Mouse (Mus musculus): ENCODE results near the gene Zic1. TPM values are rescaled to one million over a fixed set of nuclear protein-coding genes. Genes with fewer than 3 reads are reported as not detected.

Zic1 gene
- polyA plus RNA-seq, 1 experiment from 2014 or later, result not detected

DNA sequence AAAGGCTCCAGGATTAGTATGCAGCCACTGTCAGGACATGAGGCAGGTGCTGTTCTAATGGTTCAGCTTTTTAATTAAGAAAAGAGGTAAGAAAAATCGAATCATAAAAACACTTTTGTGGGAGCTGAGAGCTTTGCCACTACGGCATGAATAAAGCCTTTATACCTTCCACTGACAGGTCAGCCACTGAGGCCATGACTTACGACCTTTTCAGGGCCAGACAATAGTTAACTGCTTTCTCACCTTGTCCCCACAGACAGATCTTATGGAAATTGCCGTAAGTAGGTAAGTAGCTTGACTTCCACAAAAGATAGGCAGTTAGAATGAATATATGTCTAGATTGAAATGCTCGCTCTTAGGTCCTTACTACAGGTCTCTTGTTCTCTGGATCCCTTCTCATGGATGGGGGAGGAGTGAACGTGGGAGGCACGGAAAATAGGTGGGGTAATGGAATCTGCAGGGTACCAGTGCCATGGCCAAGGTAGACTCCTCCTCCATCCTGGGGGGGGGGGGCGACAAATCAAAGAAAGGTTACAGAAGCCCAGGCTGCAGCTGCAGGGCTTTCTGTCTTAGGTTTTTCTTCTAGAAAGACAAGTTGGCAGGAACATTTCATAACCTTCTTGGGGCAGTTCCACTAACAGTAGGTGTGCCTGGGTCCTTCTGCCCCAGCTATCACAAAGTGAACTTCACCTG lies 27.9 kb upstream of the Zic1 start:
- H3K36me3 ChIP-seq, result no peaks in the 10 kb centered on the region
- no peak for ATAC-seq
- no peak overlapping the region for H3K4me3 ChIP-seq (replicated peaks)
- H3K4me1 ChIP-seq (replicated peaks), result no peaks in the 10 kb centered on the region
- H3K9me3 ChIP-seq, result no peaks in the 10 kb centered on the region
- no peak overlapping the region for H3K4me2 ChIP-seq (replicated peaks)
- no peak overlapping the region for H3K9ac ChIP-seq
- H3K27ac ChIP-seq, result no peak overlapping the region
- 3% methylated on average over 8 of the region's 8 CpGs for WGBS
- H3K27me3 ChIP-seq (replicated peaks), result peaks cover 88% of the 10 kb centered on the region

DNA sequence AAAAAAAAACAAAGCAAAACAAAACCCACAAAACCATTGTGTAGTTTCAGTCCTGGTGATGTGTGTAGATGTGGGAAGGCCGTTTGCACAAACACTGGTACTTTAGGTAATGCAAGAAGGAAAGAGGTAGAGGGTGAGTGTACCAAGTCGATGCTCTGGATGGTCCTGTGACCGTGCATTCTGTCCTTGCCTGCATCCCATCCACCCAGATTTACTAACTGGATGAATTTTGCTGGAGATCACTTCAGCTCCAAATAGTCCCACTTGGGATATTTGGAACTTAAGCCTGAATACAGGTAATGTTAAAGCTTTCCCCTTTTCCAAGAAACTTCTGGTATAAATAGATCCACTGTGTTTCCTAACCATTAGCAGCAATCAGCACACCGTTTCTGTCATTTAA lies 22.6 kb upstream of the Zic1 start:
- Histone ChIP-seq H3K27me3 (replicated peaks) (peaks cover 93% of the 10 kb centered on the region), H3K36me3 (no peaks in the 10 kb centered on the region), H3K9me3 (no peaks in the 10 kb centered on the region), H3K4me3 (replicated peaks) (no peak overlapping the region), H3K4me2 (replicated peaks) (no peak overlapping the region), H3K9ac (no peak overlapping the region), H3K4me1 (replicated peaks) (no peaks in the 10 kb centered on the region), H3K27ac (no peak overlapping the region)
- 3% methylated on average over 4 of the region's 4 CpGs for WGBS
- ATAC-seq, result no peak

DNA sequence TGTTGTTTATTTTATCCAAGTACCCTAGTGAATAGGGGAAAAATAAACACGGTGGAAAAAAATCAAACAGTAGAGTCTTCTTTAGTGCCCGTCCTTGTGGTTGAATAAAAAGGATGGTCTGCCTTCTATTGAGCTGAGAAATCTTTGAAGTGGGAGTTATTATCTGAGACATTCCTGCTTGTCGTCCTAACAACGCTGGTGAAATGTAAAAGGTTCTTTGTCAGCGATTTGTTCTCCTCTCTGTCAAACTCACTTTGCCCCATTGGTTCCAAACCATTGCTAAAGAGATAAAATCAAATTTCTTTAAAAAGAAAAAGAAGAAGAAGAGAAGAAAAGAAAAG lies 22.1 kb upstream of the Zic1 start:
- H3K4me1 ChIP-seq (replicated peaks), result no peaks in the 10 kb centered on the region
- WGBS, result under 1% methylated on average over 5 of the region's 5 CpGs
- H3K4me2 ChIP-seq (replicated peaks), result no peak overlapping the region
- H3K9me3 ChIP-seq, result no peaks in the 10 kb centered on the region
- no peak for ATAC-seq
- H3K27me3 ChIP-seq (replicated peaks), result peaks cover 96% of the 10 kb centered on the region
- no peaks in the 10 kb centered on the region for H3K36me3 ChIP-seq
- H3K4me3 ChIP-seq (replicated peaks), result no peak overlapping the region
- H3K9ac ChIP-seq, result no peak overlapping the region
- H3K27ac ChIP-seq, result no peak overlapping the region

DNA sequence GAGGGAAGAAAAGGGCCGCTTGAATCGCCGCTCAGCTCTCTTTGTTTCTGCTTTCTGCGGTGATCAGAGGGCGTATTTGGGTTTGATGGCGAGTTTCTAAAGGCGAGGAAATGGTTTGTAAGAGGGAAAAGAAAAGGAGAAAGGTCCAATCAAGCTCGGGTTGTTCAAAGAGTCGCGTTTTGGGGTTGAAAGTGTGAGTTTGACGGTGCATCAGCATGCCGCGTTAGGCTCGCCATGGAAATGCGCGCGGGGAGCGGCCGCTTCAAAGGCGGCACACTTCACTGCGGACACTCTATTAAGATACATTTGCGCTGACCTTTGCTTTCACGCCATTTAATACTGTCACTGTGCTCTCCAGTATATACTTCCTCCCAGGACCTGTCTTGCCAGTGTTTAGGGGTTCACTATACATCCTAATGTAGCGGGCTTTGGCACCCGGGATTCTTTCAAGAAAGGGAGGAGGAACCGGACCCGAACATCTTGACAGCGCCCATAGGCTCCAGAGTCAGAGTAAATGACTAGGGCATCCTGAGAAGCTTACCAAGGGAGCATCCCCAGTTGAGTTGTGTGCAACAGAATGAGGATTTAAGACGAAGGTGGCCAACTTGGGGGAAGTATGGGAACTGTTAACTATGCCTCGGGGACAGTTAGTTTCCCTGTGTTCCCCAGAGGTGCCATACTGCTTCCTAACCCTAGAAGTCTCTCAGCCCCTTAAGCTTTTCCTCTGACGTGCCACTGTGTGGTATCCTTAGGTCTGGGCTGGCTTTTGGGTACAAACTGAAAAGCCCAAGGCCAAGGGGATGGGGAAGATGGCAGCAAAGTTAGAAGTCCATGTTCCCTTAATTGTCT lies 21.5 kb upstream of the Zic1 start:
- no peak overlapping the region for H3K4me2 ChIP-seq (replicated peaks)
- H3K27ac ChIP-seq, result no peak overlapping the region
- no peaks in the 10 kb centered on the region for H3K9me3 ChIP-seq
- H3K4me1 ChIP-seq (replicated peaks), result no peaks in the 10 kb centered on the region
- no peak for ATAC-seq
- WGBS, result under 1% methylated on average over 31 of the region's 31 CpGs
- H3K27me3 ChIP-seq (replicated peaks), result peaks cover 98% of the 10 kb centered on the region
- H3K36me3 ChIP-seq, result no peaks in the 10 kb centered on the region
- no peak overlapping the region for H3K4me3 ChIP-seq (replicated peaks)
- H3K9ac ChIP-seq, result no peak overlapping the region

DNA sequence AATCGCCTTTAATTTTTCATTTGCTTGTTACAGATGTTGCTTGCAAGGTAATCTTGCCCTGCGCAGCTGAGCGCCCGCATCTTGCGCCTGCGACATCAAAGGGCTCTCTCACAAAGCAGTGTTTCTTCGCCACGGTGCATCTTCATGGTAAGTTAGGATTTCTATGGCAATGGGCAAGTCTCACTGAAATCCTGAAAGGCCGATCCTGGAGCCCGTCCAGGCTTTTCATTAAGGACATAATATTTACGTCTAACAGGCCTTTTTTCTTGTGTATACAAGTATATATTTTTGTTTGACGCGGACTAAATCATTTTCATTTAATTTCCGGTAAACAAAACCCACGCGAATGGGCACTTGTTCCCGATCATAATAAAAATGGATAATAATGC lies 20.9 kb upstream of the Zic1 start:
- ATAC-seq, result no peak
- H3K4me2 ChIP-seq (replicated peaks), result no peak overlapping the region
- H3K4me3 ChIP-seq (replicated peaks), result no peak overlapping the region
- no peaks in the 10 kb centered on the region for H3K9me3 ChIP-seq
- peaks cover 2% of the 10 kb centered on the region; the same call in 1 of the 2 replicates for H3K4me1 ChIP-seq (replicated peaks)
- WGBS, result 1% methylated on average over 17 of the region's 17 CpGs
- no peak overlapping the region for H3K27ac ChIP-seq
- no peaks in the 10 kb centered on the region for H3K36me3 ChIP-seq
- peaks cover 97% of the 10 kb centered on the region for H3K27me3 ChIP-seq (replicated peaks)
- H3K9ac ChIP-seq, result no peak overlapping the region

DNA sequence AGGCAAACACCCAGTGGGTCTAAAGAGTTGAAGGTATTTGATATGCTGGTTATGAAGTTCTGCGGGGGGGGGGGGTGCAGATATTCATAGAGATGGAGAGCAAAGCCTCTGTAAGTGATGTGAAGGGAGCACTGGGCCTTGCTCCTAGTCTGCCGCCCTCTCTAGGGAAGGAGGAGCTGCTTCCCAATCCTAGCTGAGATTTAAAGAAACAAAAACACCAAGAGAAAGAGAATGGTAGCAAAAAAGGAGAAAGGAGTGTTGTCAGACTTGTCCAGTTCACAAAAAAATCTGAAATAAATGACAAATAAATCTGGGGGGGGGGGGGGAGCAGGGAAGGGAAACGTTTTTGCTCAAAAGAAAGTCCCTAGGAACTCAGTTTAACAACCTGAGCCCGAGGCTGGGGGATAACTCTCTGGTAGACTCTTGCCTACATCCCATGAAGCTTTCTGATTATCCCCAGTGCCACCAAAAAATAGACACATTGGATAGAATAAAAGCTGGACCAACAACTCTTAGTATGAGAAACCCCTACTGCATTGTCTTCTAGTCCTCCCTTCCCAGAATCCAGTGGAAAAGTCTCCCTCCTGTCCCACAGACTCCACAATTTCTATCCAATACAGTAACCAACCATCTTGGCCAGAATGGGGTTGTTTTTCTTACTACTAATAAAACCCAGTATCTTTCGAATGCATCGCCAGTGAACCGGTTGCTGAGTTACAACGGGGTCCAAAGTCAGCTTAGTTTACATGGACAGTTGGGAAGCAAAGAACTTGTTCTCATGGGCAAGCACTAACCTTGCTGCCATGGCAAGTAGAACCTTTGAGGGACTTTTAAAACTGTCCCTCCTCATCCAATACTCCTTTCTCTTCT lies 20.2 kb upstream of the Zic1 start:
- Histone ChIP-seq H3K27ac (no peak overlapping the region), H3K9me3 (no peaks in the 10 kb centered on the region), H3K27me3 (replicated peaks) (peaks cover 95% of the 10 kb centered on the region), H3K9ac (no peak overlapping the region), H3K4me3 (replicated peaks) (no peak overlapping the region), H3K4me1 (replicated peaks) (peaks cover 7% of the 10 kb centered on the region; the same call in 1 of the 2 replicates), H3K4me2 (replicated peaks) (no peak overlapping the region), H3K36me3 (no peaks in the 10 kb centered on the region)
- ATAC-seq, result no peak
- 3% methylated on average over 8 of the region's 8 CpGs for WGBS

DNA sequence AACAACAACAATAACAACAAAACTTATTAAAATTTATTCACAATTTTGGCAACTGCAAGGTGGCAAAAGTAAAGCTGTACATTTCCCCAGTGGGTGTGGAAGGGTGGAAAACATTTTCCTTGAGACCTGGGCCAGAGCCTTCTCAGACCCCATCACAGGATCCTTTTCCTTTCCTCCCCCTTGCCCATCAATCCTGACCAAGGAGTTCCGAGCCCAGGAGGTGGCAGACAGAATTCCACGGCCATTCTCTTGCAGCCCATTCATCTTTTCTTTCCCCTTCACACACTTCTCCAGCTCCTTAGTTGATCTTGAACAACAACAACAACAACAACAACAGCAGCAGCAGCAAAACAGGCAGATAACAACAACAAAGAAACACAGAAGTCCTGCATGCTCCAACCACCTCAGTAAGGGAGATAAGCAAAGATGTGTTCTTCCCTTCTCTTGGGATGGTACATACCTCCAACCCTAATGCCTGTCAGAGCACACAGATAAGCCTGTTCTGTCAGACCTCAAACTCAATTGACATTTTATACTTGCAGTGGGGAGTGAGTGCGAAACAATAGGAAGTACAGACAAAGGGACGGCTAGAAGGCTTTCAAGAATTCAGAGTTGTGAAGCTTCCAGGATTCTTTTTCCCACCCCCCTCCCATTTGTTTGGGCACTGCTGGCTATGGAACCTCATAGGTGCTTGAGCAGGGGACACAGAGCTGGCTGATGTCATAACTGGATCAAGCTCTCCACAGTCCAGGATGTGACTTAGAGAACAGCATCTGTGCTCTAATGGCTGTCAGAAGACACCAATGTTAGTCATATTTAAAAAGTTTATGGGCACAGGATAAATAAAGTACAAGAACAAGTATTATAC lies 19.3 kb upstream of the Zic1 start:
- Histone ChIP-seq H3K9me3 (no peaks in the 10 kb centered on the region), H3K9ac (no peak overlapping the region), H3K27ac (no peak overlapping the region), H3K27me3 (replicated peaks) (peaks cover 95% of the 10 kb centered on the region), H3K4me2 (replicated peaks) (no peak overlapping the region), H3K4me3 (replicated peaks) (no peak overlapping the region), H3K36me3 (no peaks in the 10 kb centered on the region), H3K4me1 (replicated peaks) (peaks cover 7% of the 10 kb centered on the region; the same call in 1 of the 2 replicates)
- ATAC-seq, result no peak
- WGBS, result 4% methylated on average over 4 of the region's 4 CpGs

DNA sequence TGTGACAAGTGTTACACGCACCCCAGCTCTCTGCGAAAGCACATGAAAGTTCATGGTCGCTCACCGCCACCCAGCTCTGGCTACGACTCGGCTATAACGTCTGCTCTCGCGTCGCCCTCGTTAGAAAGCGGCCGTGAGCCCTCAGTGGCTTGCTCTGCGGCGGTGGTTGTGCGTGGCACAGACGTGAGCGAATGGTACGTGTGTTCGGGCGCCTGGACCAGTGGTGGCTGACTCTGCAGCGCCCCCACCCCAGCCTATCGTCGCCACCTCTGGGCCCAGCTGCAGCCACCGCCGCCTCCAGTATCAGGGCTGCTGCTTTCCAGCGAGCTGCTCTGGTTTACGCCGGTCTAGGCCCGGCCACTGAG lies 18.5 kb upstream of the Zic1 start:
- Histone ChIP-seq H3K9me3 (no peaks in the 10 kb centered on the region), H3K4me1 (replicated peaks) (peaks cover 7% of the 10 kb centered on the region; the same call in 1 of the 2 replicates), H3K36me3 (no peaks in the 10 kb centered on the region), H3K27ac (no peak overlapping the region), H3K4me2 (replicated peaks) (no peak overlapping the region), H3K9ac (no peak overlapping the region), H3K27me3 (replicated peaks) (peaks cover 95% of the 10 kb centered on the region), H3K4me3 (replicated peaks) (no peak overlapping the region)
- ATAC-seq, result no peak
- WGBS, result under 1% methylated on average over 30 of the region's 30 CpGs

DNA sequence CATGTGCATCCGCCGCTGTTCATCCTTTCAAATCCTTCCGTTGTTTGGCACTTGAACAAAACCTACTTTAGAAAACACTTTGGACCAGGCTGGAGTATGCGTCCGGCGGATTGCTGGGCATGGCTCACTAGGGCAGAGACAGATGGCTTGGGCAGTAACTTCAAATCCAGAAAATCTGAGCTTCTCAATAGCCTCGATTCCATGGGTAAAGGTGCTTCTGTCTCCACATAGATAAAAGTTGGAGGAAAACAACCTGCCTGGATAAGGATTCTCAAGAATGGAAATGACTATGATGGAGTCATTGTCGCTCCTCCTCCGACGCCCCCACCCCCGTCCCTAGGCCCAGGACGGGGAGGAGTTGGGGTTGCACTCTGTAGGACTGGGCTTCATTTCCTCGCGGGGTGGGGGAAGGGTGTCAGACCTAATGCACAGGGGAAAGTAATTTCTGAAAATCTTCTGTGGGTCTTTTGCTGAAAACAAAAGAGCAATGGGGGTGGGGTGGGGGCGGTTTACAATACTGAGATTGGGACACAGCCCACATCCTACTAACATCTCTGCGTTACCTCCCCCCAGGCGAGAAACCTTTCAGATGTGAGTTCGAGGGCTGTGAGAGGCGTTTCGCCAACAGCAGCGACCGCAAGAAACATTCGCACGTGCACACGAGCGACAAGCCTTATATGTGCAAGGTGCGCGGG lies 18.0 kb upstream of the Zic1 start:
- H3K9ac ChIP-seq, result no peak overlapping the region
- H3K9me3 ChIP-seq, result no peaks in the 10 kb centered on the region
- no peaks in the 10 kb centered on the region for H3K36me3 ChIP-seq
- no peak overlapping the region for H3K27ac ChIP-seq
- peaks cover 7% of the 10 kb centered on the region; the same call in 1 of the 2 replicates for H3K4me1 ChIP-seq (replicated peaks)
- ATAC-seq, result no peak
- H3K4me2 ChIP-seq (replicated peaks), result no peak overlapping the region
- peaks cover 95% of the 10 kb centered on the region for H3K27me3 ChIP-seq (replicated peaks)
- no peak overlapping the region for H3K4me3 ChIP-seq (replicated peaks)
- WGBS, result 1% methylated on average over 28 of the region's 28 CpGs

DNA sequence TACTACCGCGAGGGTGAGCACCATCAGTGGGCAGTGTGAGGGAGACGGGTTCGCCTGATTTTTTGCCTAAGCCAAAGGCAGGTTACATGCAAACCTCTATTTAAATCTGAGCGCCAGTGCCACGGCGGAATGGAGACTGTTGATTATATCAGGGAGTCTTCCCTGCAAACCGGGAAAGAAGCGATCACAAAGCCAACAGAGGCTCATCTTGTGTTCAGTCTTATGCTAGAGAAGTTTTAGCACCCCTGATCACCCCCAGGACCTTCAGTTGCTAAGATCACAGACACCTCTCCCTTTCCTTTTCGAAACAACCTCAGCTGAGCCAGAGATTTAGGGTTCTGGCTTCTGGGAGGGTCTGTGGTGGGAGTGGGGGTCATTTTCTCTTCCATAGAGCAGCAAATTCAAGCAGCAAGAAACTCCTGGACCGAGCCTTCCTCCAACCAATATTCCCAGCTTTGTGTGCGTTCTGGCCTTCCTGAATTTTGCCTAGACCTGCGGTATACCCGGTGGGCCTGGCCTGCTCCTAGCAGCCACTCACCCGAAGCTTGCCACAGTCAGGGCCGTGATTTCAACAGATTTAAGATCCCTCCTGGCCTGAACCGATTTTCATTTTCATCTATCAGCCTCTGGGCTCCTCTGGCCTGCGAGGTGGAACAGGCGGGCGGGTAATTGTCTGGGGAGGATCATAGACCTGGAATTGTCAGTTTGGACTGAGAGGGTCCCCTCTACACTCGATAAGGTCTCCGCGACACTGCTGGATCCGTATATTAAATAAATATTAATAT lies 17.1 kb upstream of the Zic1 start:
- no peak for ATAC-seq
- H3K9ac ChIP-seq, result no peak overlapping the region
- WGBS, result 2% methylated on average over 24 of the region's 24 CpGs
- H3K9me3 ChIP-seq, result no peaks in the 10 kb centered on the region
- no peaks in the 10 kb centered on the region for H3K36me3 ChIP-seq
- H3K27ac ChIP-seq, result no peak overlapping the region
- peaks cover 96% of the 10 kb centered on the region for H3K27me3 ChIP-seq (replicated peaks)
- no peak overlapping the region for H3K4me3 ChIP-seq (replicated peaks)
- peaks cover 9% of the 10 kb centered on the region; the same call in 1 of the 2 replicates for H3K4me1 ChIP-seq (replicated peaks)
- H3K4me2 ChIP-seq (replicated peaks), result no peak overlapping the region

DNA sequence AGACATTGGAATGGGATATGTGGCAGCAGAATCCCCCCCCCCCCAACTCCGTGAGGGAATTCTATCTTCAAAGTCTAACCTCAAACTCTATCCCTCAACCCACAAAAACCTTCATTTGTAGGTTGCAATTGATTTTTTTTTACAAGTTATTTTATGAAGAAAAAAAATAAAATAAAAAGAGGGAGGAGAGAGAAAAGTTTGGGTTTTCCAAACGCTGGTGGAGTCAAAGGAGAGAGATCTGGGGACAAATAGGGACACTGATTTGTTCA lies 16.4 kb upstream of the Zic1 start:
- Histone ChIP-seq H3K4me3 (replicated peaks) (no peak overlapping the region), H3K27me3 (replicated peaks) (peaks cover 96% of the 10 kb centered on the region), H3K4me1 (replicated peaks) (peaks cover 9% of the 10 kb centered on the region; the same call in 1 of the 2 replicates), H3K9me3 (no peaks in the 10 kb centered on the region), H3K4me2 (replicated peaks) (peak overlapping the region; percentile 85), H3K9ac (no peak overlapping the region), H3K27ac (no peak overlapping the region), H3K36me3 (no peaks in the 10 kb centered on the region)
- 3% methylated on average over 2 of the region's 2 CpGs for WGBS
- ATAC-seq, result no peak
